Mouse (Mus musculus): Measurements from ENCODE around the gene Sult6b2. TPM values are rescaled to one million over a fixed set of nuclear protein-coding genes. Genes with fewer than 3 reads are reported as not detected.

The Sult6b2 gene
- polyA plus RNA-seq, 1 experiment from 2014 or later, result not detected

- no peaks in the 10 kb centered on the region for H3K36me3 ChIP-seq (ENCODE audit: insufficient read depth)
- H3K9me3 ChIP-seq (ENCODE audit: low read depth, low read length), result no peaks in the 10 kb centered on the region
- no peak for TF ChIP-seq CTCF (IDR thresholded peaks at IDR 0.05; ENCODE audit: low read depth)
- no peaks in the 10 kb centered on the region for H3K4me1 ChIP-seq (ENCODE audit: insufficient read depth)
- no peak overlapping the region for H3K4me2 ChIP-seq
- H3K9ac ChIP-seq, result no peak overlapping the region
- H3K27me3 ChIP-seq (ENCODE audit: insufficient read depth, low read length), result no peaks in the 10 kb centered on the region
- 81% methylated on average over 4 of the region's 4 CpGs for WGBS
- no peak for ATAC-seq (ENCODE audit: insufficient read depth)
- no peak for DNase-seq
- H3K4me3 ChIP-seq (ENCODE audit: low read depth, low read length), result no peak overlapping the region
- H3K27ac ChIP-seq (ENCODE audit: low read depth), result no peak overlapping the region
These were observed 39.8 kb upstream of the Sult6b2 start for GRCm38 (mm10) chr6:142844061-142844460.

- DNase-seq (no peak), ATAC-seq (ENCODE audit: insufficient read depth) (no peak)
- Histone ChIP-seq H3K9ac (no peak overlapping the region), H3K27ac (ENCODE audit: low read depth) (no peak overlapping the region), H3K27me3 (ENCODE audit: insufficient read depth, low read length) (no peaks in the 10 kb centered on the region), H3K4me3 (ENCODE audit: low read depth, low read length) (no peak overlapping the region), H3K36me3 (ENCODE audit: insufficient read depth) (no peaks in the 10 kb centered on the region), H3K9me3 (ENCODE audit: low read depth, low read length) (no peaks in the 10 kb centered on the region), H3K4me1 (ENCODE audit: insufficient read depth) (no peaks in the 10 kb centered on the region), H3K4me2 (no peak overlapping the region)
- WGBS, result 93% methylated on average over 1 of the region's 1 CpGs
- no peak for TF ChIP-seq CTCF (IDR thresholded peaks at IDR 0.05; ENCODE audit: low read depth)
These were observed 34.2 kb upstream of the Sult6b2 start for GRCm38 (mm10) chr6:142838501-142838900.

GRCm38 (mm10) chr6:142837326-142837725 lies 33.0 kb upstream of the Sult6b2 start:
- Histone ChIP-seq H3K4me3 (ENCODE audit: low read depth, low read length) (no peak overlapping the region), H3K36me3 (ENCODE audit: insufficient read depth) (no peaks in the 10 kb centered on the region), H3K9me3 (ENCODE audit: low read depth, low read length) (no peaks in the 10 kb centered on the region), H3K4me2 (no peak overlapping the region), H3K27me3 (ENCODE audit: insufficient read depth, low read length) (no peaks in the 10 kb centered on the region), H3K4me1 (ENCODE audit: insufficient read depth) (no peaks in the 10 kb centered on the region), H3K9ac (no peak overlapping the region), H3K27ac (ENCODE audit: low read depth) (no peak overlapping the region)
- no peak for ATAC-seq (ENCODE audit: insufficient read depth)
- TF ChIP-seq CTCF (IDR thresholded peaks at IDR 0.05; ENCODE audit: low read depth), result no peak
- DNase-seq, result no peak
- WGBS, result 64% methylated on average over 9 of the region's 9 CpGs

GRCm38 (mm10) chr6:142835726-142836125 lies 31.4 kb upstream of the Sult6b2 start:
- Histone ChIP-seq H3K4me3 (ENCODE audit: low read depth, low read length) (no peak overlapping the region), H3K27me3 (ENCODE audit: insufficient read depth, low read length) (no peaks in the 10 kb centered on the region), H3K36me3 (ENCODE audit: insufficient read depth) (no peaks in the 10 kb centered on the region), H3K9ac (no peak overlapping the region), H3K9me3 (ENCODE audit: low read depth, low read length) (no peaks in the 10 kb centered on the region), H3K4me1 (ENCODE audit: insufficient read depth) (no peaks in the 10 kb centered on the region; the same call in 1 of the 2 replicates), H3K27ac (ENCODE audit: low read depth) (no peak overlapping the region), H3K4me2 (no peak overlapping the region)
- DNase-seq, result peak; percentile 7
- WGBS, result 56% methylated on average over 18 of the region's 18 CpGs
- ATAC-seq (ENCODE audit: insufficient read depth), result no peak
- TF ChIP-seq CTCF (IDR thresholded peaks at IDR 0.05; ENCODE audit: low read depth), result no peak

GRCm38 (mm10) chr6:142834911-142835310 lies 30.6 kb upstream of the Sult6b2 start:
- H3K36me3 ChIP-seq (ENCODE audit: insufficient read depth), result no peaks in the 10 kb centered on the region
- H3K9me3 ChIP-seq (ENCODE audit: low read depth, low read length), result no peaks in the 10 kb centered on the region
- no peak overlapping the region for H3K4me2 ChIP-seq
- no peak overlapping the region for H3K4me3 ChIP-seq (ENCODE audit: low read depth, low read length)
- ATAC-seq (ENCODE audit: insufficient read depth) (no peak), DNase-seq (no peak)
- WGBS, result 48% methylated on average over 4 of the region's 4 CpGs
- H3K27me3 ChIP-seq (ENCODE audit: insufficient read depth, low read length), result no peaks in the 10 kb centered on the region
- no peak overlapping the region for H3K27ac ChIP-seq (ENCODE audit: low read depth)
- no peak overlapping the region for H3K9ac ChIP-seq
- TF ChIP-seq CTCF (IDR thresholded peaks at IDR 0.05; ENCODE audit: low read depth), result no peak
- no peaks in the 10 kb centered on the region; the same call in 1 of the 2 replicates for H3K4me1 ChIP-seq (ENCODE audit: insufficient read depth)

- WGBS, result 71% methylated on average over 3 of the region's 3 CpGs
- no peaks in the 10 kb centered on the region; the same call in 1 of the 2 replicates for H3K4me1 ChIP-seq (ENCODE audit: insufficient read depth)
- no peaks in the 10 kb centered on the region for H3K9me3 ChIP-seq (ENCODE audit: low read depth, low read length)
- no peak overlapping the region for H3K9ac ChIP-seq
- no peak for TF ChIP-seq CTCF (IDR thresholded peaks at IDR 0.05; ENCODE audit: low read depth)
- no peak overlapping the region for H3K4me3 ChIP-seq (ENCODE audit: low read depth, low read length)
- DNase-seq (no peak), ATAC-seq (ENCODE audit: insufficient read depth) (no peak)
- no peaks in the 10 kb centered on the region for H3K36me3 ChIP-seq (ENCODE audit: insufficient read depth)
- no peaks in the 10 kb centered on the region for H3K27me3 ChIP-seq (ENCODE audit: insufficient read depth, low read length)
- no peak overlapping the region for H3K27ac ChIP-seq (ENCODE audit: low read depth)
- no peak overlapping the region for H3K4me2 ChIP-seq
These were observed 27.4 kb upstream of the Sult6b2 start for GRCm38 (mm10) chr6:142831706-142832105.

GRCm38 (mm10) chr6:142831243-142831642 lies 26.9 kb upstream of the Sult6b2 start:
- WGBS, result 9% methylated on average over 8 of the region's 8 CpGs
- no peak; the same call in 1 of the 2 replicates for ATAC-seq (ENCODE audit: insufficient read depth)
- Histone ChIP-seq H3K9me3 (ENCODE audit: low read depth, low read length) (no peaks in the 10 kb centered on the region), H3K4me2 (no peak overlapping the region), H3K36me3 (ENCODE audit: insufficient read depth) (no peaks in the 10 kb centered on the region), H3K4me3 (ENCODE audit: low read depth, low read length) (no peak overlapping the region), H3K27me3 (ENCODE audit: insufficient read depth, low read length) (no peaks in the 10 kb centered on the region), H3K27ac (ENCODE audit: low read depth) (no peak overlapping the region), H3K9ac (no peak overlapping the region), H3K4me1 (ENCODE audit: insufficient read depth) (no peaks in the 10 kb centered on the region; the same call in 1 of the 2 replicates)
- DNase-seq, result peak; percentile 26
- TF ChIP-seq CTCF (IDR thresholded peaks at IDR 0.05; ENCODE audit: low read depth), result peak; percentile 38

GRCm38 (mm10) chr6:142830221-142830620 lies 25.9 kb upstream of the Sult6b2 start:
- Histone ChIP-seq H3K4me3 (ENCODE audit: low read depth, low read length) (no peak overlapping the region), H3K4me2 (no peak overlapping the region), H3K4me1 (ENCODE audit: insufficient read depth) (no peaks in the 10 kb centered on the region; the same call in 1 of the 2 replicates), H3K9ac (no peak overlapping the region), H3K36me3 (ENCODE audit: insufficient read depth) (no peaks in the 10 kb centered on the region), H3K27me3 (ENCODE audit: insufficient read depth, low read length) (no peaks in the 10 kb centered on the region), H3K9me3 (ENCODE audit: low read depth, low read length) (no peaks in the 10 kb centered on the region), H3K27ac (ENCODE audit: low read depth) (no peak overlapping the region)
- no peak for TF ChIP-seq CTCF (IDR thresholded peaks at IDR 0.05; ENCODE audit: low read depth)
- WGBS, result 92% methylated on average over 3 of the region's 3 CpGs
- ATAC-seq (ENCODE audit: insufficient read depth), result no peak
- DNase-seq, result no peak

Data from lung, embryonic 14.5 days (tissue).